Mouse (Mus musculus) embryonic facial prominence, embryonic 11.5 days (tissue): Measurements from ENCODE around the gene Josd2. TPM values are rescaled to one million over a fixed set of nuclear protein-coding genes. Genes with fewer than 3 reads are reported as not detected.

Experiments
- ATAC-seq: fragments of 200-750 bp; cut with Nextera tagmentation; replicated peaks from 2 replicates; pipeline ENCODE4 v1.8.0; 2017; ENCODE audit warnings: low read depth; ENCODE audit not compliant: insufficient number of reproducible peaks, low FRiP score, low TSS enrichment
- DNase-seq: peaks from one replicate; pipeline ENCODE4 v3.0.0-alpha.2; 2015; ENCODE audit warnings: low spot score
- H3K27ac ChIP-seq: fragments of 300-500 bp; sonication (generic); replicated peaks from 2 replicates; pipeline ENCODE4 v1.5.1; 2014; ENCODE audit warnings: mild to moderate bottlenecking, low read depth, low read length, control low read depth
- H3K27me3 ChIP-seq: fragments of 300-500 bp; sonication (generic); 2 replicates; pipeline ENCODE4 v1.6.1; 2014; ENCODE audit warnings: mild to moderate bottlenecking, low read length, moderate library complexity, mixed read lengths; ENCODE audit not compliant: control insufficient read depth, insufficient read depth
- H3K36me3 ChIP-seq: fragments of 300-500 bp; sonication (generic); replicated peaks from 2 replicates; pipeline ENCODE4 v1.6.1; 2014; ENCODE audit warnings: low read depth, mild to moderate bottlenecking, low read length, moderate library complexity, mixed read lengths; ENCODE audit not compliant: control insufficient read depth, insufficient read depth
- H3K4me1 ChIP-seq: fragments of 300-500 bp; sonication (generic); 2 replicates; pipeline ENCODE4 v1.6.1; 2014; ENCODE audit warnings: low read length, mixed read lengths; ENCODE audit not compliant: control insufficient read depth, insufficient read depth
- H3K4me2 ChIP-seq: fragments of 300-500 bp; sonication (generic); 2 replicates; pipeline ENCODE4 v1.6.1; 2014; ENCODE audit warnings: low read depth, mild to moderate bottlenecking, control low read depth, low read length, moderate library complexity
- H3K4me3 ChIP-seq: fragments of 300-500 bp; sonication (generic); 2 replicates; pipeline ENCODE4 v1.5.1; 2014; ENCODE audit warnings: low read depth, low read length, control low read depth
- H3K9ac ChIP-seq: fragments of 300-500 bp; sonication (generic); replicated peaks from 2 replicates; pipeline ENCODE4 v1.6.1; 2014; ENCODE audit warnings: mild to moderate bottlenecking, control low read depth, low read length
- H3K9me3 ChIP-seq: fragments of 300-500 bp; sonication (generic); replicated peaks from 2 replicates; pipeline ENCODE4 v1.6.1; 2016; ENCODE audit warnings: mild to moderate bottlenecking, low read length, inconsistent platforms, mixed read lengths; ENCODE audit not compliant: control insufficient read depth
- WGBS: fragments of 180-500 bp; shearing (Covaris S2); extraction: QIAGEN DNeasy Blood & Tissue Kit; methylation state at CpG from one replicate; pipeline ENCODE4 v1.1.7; 2014; 5-methylcytosine and 5-hydroxymethylcytosine counted together
- polyA plus RNA-seq: library from polyadenylated mRNA; unstranded; fragments of >200 nt; fragmentation: Nextera tagmentation; extraction: Ambion mirVana; gene quantifications from 2 replicates; pipeline ENCODE4 v1.2.1, GENCODE M21; 2014

Josd2 gene
- polyA plus RNA-seq, 1 experiment from 2014 or later = 61.1 TPM

DNA sequence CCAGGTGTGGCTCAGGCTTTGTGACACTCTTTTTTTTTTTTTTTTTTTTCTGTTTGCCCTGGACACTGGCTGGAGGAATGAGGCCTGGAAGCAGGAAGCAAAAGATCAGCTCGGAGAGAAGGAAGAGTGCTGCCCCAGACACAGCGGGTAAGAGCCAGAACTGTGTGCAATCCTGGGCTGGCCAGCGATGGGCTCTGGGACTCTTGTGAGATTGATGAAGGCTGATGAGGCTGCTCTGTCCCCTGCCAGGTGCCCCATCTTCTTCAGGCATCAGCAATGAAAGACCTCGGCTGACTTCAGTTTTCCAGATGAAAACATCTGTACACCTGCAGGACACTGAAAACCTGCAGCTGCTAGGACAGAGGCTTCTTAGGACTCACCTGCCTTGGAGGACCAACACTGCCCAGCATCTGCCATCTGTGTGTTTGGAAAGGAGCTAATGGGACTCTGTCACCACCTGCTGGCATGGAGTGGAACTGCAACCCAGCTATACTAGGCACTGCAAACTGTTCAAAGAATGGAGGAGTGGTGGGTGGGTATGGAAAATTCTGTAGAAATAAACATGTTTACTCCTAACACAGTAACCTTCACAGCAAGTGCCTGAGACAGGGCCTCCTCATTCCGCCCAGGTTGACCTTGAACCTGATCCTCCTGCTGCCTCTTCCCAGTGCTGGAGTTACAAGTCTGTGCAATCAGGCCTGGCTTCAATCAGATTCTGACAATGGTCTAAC, 17.2 kb downstream of the Josd2 start:
- Histone ChIP-seq H3K27ac (no peak overlapping the region), H3K9ac (no peak overlapping the region), H3K4me2 (no peak overlapping the region), H3K27me3 (no peaks in the 10 kb centered on the region), H3K9me3 (no peaks in the 10 kb centered on the region), H3K36me3 (no peaks in the 10 kb centered on the region), H3K4me3 (no peak overlapping the region), H3K4me1 (no peaks in the 10 kb centered on the region)
- WGBS = 40% methylated on average over 5 of the region's 5 CpGs
- ATAC-seq (peak; percentile 80), DNase-seq (peak; percentile 87)

DNA sequence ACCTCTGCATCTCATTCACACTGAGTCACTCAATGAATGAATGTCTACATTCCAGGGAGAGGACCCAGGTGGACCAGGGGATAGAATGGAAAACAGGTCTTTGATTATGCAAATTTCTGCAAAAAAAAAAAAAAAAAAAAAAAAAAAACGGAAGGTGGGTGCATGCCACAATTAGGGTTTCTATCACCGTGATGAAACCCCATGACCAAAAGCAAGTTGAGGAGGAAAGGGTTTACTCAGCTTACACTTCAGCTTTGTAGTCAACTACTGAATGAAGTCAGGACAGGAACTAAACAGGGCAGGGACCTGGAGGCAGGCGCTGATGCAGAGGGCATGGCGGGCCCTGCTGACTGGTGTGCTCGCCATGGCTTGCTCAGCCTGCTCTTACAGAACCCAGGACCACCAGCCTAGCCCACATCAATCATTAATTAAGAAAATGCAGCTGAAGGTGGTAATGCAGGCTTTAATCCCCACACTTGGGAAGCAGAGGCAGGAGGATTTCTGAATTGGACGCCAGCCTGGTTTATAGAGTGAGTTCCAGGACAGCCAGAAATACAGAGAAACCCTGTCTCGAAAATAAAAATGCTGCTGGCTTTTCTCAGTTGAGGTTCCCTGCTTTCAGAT, 17.9 kb downstream of the Josd2 start:
- no peak for DNase-seq
- Histone ChIP-seq H3K27me3 (no peaks in the 10 kb centered on the region), H3K27ac (no peak overlapping the region), H3K36me3 (no peaks in the 10 kb centered on the region), H3K9me3 (no peaks in the 10 kb centered on the region), H3K4me1 (no peaks in the 10 kb centered on the region), H3K4me2 (no peak overlapping the region), H3K9ac (no peak overlapping the region), H3K4me3 (no peak overlapping the region)
- ATAC-seq = no peak
- 68% methylated on average over 7 of the region's 7 CpGs for WGBS

DNA sequence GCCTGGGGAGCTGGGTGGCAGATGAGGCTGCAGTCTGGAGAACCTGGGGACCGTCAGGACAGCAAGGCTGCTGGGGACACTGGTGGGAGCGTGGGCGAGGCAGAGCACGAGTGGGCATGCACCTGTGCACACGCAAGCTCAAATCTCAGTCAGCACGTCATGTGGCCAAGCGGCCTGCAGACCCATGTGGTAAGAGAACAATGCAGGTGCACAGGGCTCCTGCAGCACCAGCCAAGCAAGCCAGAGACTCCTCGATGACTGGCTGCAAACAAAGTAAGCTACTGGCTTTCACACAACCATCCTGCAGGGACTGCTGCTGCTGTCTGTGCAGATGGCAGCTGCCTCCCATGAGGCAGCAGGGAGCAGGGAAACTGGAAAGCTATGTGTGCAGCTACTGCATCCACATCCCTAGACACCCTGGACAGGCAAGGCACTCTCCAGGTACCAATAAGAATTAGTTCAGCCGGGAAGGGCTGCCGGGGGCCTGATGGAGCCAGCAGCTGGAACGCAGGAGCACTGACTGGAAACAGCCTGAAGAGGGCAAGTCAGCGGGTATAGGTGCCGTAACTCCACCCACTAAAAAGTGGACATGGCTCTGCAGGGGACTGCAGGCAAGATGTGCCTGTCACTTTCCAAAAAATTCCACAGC, 19.3 kb downstream of the Josd2 start:
- no peak for ATAC-seq
- peak overlapping the region; percentile 10; the same call in 1 of the 2 replicates for H3K9ac ChIP-seq
- no peaks in the 10 kb centered on the region for H3K9me3 ChIP-seq
- 58% methylated on average over 13 of the region's 13 CpGs for WGBS
- H3K36me3 ChIP-seq = peaks cover 2% of the 10 kb centered on the region; the same call in 1 of the 2 replicates
- no peak for DNase-seq
- no peak overlapping the region for H3K4me3 ChIP-seq
- no peak overlapping the region for H3K4me2 ChIP-seq
- no peaks in the 10 kb centered on the region for H3K4me1 ChIP-seq
- H3K27ac ChIP-seq = no peak overlapping the region
- no peaks in the 10 kb centered on the region for H3K27me3 ChIP-seq

DNA sequence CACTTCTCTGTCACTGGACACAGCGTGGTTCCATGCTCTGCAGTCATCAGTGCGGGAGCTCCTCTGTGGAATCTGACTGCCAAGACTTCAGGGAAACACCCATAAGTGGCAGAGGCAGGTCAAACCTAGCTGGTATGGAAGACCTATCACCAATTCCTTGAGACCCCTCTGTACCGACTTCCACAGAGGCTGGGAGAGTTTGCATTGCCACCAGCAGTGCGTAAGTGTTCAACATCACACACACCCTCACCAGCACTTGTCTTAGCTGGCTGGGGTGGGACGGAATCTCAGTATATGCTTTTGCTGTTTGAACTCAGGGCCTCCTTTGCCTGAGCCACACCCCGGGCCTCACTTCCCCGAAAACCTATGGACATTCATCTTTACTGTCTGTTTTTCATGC, 20.2 kb downstream of the Josd2 start:
- no peak overlapping the region for H3K4me3 ChIP-seq
- no peaks in the 10 kb centered on the region for H3K4me1 ChIP-seq
- no peak overlapping the region for H3K9ac ChIP-seq
- H3K9me3 ChIP-seq = no peaks in the 10 kb centered on the region
- no peak overlapping the region for H3K4me2 ChIP-seq
- ATAC-seq (no peak), DNase-seq (no peak)
- peaks cover 2% of the 10 kb centered on the region; the same call in 1 of the 2 replicates for H3K36me3 ChIP-seq
- H3K27ac ChIP-seq = no peak overlapping the region
- H3K27me3 ChIP-seq = no peaks in the 10 kb centered on the region
- WGBS = 90% methylated on average over 7 of the region's 7 CpGs

GRCm38 (mm10) chr7:44488545-44488944, 20.8 kb downstream of the Josd2 start:
- no peaks in the 10 kb centered on the region for H3K4me1 ChIP-seq
- no peak overlapping the region for H3K27ac ChIP-seq
- 86% methylated on average over 8 of the region's 8 CpGs for WGBS
- H3K9ac ChIP-seq = no peak overlapping the region
- H3K9me3 ChIP-seq = no peaks in the 10 kb centered on the region
- H3K36me3 ChIP-seq = peaks cover 2% of the 10 kb centered on the region; the same call in 1 of the 2 replicates
- H3K4me2 ChIP-seq = no peak overlapping the region
- H3K27me3 ChIP-seq = no peaks in the 10 kb centered on the region
- H3K4me3 ChIP-seq = no peak overlapping the region
- ATAC-seq (no peak), DNase-seq (no peak)

DNA sequence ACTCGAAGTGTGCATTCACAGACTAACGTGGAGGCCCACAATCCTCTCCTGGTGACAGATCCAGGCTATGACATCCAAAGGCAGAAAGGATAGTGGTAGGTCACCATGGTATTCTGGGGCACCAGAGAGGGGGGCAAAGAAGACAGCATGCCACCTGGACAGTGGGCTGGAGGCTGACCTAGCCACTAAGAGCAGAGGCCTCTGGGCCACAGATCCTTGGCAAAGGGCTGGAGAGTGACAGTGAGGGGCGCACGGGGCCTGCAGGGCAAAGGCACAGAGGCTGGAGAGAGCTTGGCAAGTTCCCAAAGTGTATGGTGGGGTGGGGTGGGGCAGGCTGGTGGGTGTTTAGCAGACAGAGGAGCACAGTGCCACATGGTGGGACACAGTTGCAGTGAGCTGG, 22.5 kb downstream of the Josd2 start:
- H3K4me1 ChIP-seq = no peaks in the 10 kb centered on the region; the same call in 1 of the 2 replicates
- no peak for DNase-seq
- no peak overlapping the region for H3K4me3 ChIP-seq
- no peak overlapping the region for H3K9ac ChIP-seq
- no peaks in the 10 kb centered on the region for H3K27me3 ChIP-seq
- H3K27ac ChIP-seq = no peak overlapping the region
- no peak overlapping the region for H3K4me2 ChIP-seq
- H3K36me3 ChIP-seq = peaks cover 2% of the 10 kb centered on the region; the same call in 1 of the 2 replicates
- 83% methylated on average over 4 of the region's 4 CpGs for WGBS
- no peak for ATAC-seq
- no peaks in the 10 kb centered on the region for H3K9me3 ChIP-seq

DNA sequence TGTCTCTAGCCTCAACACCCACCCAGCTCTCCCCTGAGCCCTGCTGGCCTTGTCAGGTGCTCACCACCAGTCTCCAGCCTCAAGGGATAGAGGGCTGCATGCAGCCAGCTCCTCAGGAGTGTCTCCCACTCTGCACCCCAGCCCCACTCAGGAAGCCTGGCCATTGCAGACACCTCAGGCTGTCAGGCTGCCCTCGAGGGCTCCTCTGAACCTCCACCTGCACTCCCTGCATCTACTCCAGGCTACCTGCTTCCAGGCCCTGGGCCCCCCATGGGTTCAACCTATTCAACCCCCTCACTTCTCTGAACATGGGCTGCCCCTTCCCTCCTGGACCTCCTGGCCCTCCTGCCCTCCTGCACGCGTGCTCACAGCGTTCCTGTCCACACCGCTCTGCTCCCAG, 23.6 kb downstream of the Josd2 start:
- no peak for DNase-seq
- no peak overlapping the region for H3K4me2 ChIP-seq
- no peaks in the 10 kb centered on the region; the same call in 1 of the 2 replicates for H3K4me1 ChIP-seq
- peaks cover 2% of the 10 kb centered on the region; the same call in 1 of the 2 replicates for H3K36me3 ChIP-seq
- no peak overlapping the region for H3K9ac ChIP-seq
- no peak overlapping the region for H3K27ac ChIP-seq
- 91% methylated on average over 5 of the region's 5 CpGs for WGBS
- H3K9me3 ChIP-seq = no peaks in the 10 kb centered on the region
- no peaks in the 10 kb centered on the region for H3K27me3 ChIP-seq
- no peak for ATAC-seq
- H3K4me3 ChIP-seq = no peak overlapping the region
